Mouse (Mus musculus): ENCODE measurements around the gene Cadm2.

Cadm2 gene

GRCm38 (mm10) chr16:67620826-67621505, at the start of gene Cadm2:
Gene Cadm2, minus strand, starts transcription at chr16:67620908.
- DNase-seq (ENCODE audit: extremely low read depth, insufficient read length, low spot score), result no peak

GRCm38 (mm10) chr16:67646930-67647329, 26.2 kb upstream of the Cadm2 start:
- DNase-seq (ENCODE audit: extremely low read depth, insufficient read length, low spot score), result peak; percentile 0

GRCm38 (mm10) chr16:67643651-67644050, 22.9 kb upstream of the Cadm2 start:
- no peak for DNase-seq (ENCODE audit: extremely low read depth, insufficient read length, low spot score)

GRCm38 (mm10) chr16:67619906-67620781, 564 bp downstream of the Cadm2 start:
- no peak for DNase-seq (ENCODE audit: extremely low read depth, insufficient read length, low spot score)

GRCm38 (mm10) chr16:67619416-67619815, 1.3 kb downstream of the Cadm2 start:
- no peak for DNase-seq (ENCODE audit: extremely low read depth, insufficient read length, low spot score)

GRCm38 (mm10) chr16:67618817-67619216, 1.9 kb downstream of the Cadm2 start:
- no peak for DNase-seq (ENCODE audit: extremely low read depth, insufficient read length, low spot score)

GRCm38 (mm10) chr16:67617811-67618210, 2.9 kb downstream of the Cadm2 start:
- no peak for DNase-seq (ENCODE audit: extremely low read depth, insufficient read length, low spot score)

GRCm38 (mm10) chr16:67617256-67617655, 3.5 kb downstream of the Cadm2 start:
- no peak for DNase-seq (ENCODE audit: extremely low read depth, insufficient read length, low spot score)

- no peak for DNase-seq (ENCODE audit: extremely low read depth, insufficient read length, low spot score)
Observed at GRCm38 (mm10) chr16:67613876-67614275, 6.8 kb downstream of the Cadm2 start.

GRCm38 (mm10) chr16:67610904-67611681, 9.6 kb downstream of the Cadm2 start:
- DNase-seq (ENCODE audit: extremely low read depth, insufficient read length, low spot score), result no peak

- DNase-seq (ENCODE audit: extremely low read depth, insufficient read length, low spot score), result no peak
Observed at GRCm38 (mm10) chr16:67609116-67609515, 11.6 kb downstream of the Cadm2 start.

GRCm38 (mm10) chr16:67608499-67608898, 12.2 kb downstream of the Cadm2 start:
- DNase-seq (ENCODE audit: extremely low read depth, insufficient read length, low spot score), result no peak

- DNase-seq (ENCODE audit: extremely low read depth, insufficient read length, low spot score), result no peak
Observed at GRCm38 (mm10) chr16:67605661-67606060, 15.0 kb downstream of the Cadm2 start.

GRCm38 (mm10) chr16:67599981-67600380, 20.7 kb downstream of the Cadm2 start:
- no peak for DNase-seq (ENCODE audit: extremely low read depth, insufficient read length, low spot score)

GRCm38 (mm10) chr16:67598841-67599240, 21.9 kb downstream of the Cadm2 start:
- DNase-seq (ENCODE audit: extremely low read depth, insufficient read length, low spot score), result peak; percentile 25

GRCm38 (mm10) chr16:67591015-67591414, 29.7 kb downstream of the Cadm2 start:
- no peak for DNase-seq (ENCODE audit: extremely low read depth, insufficient read length, low spot score)

GRCm38 (mm10) chr16:67578842-67579517, 41.7 kb downstream of the Cadm2 start:
- DNase-seq (ENCODE audit: extremely low read depth, insufficient read length, low spot score), result no peak

- no peak for DNase-seq (ENCODE audit: extremely low read depth, insufficient read length, low spot score)
Observed at GRCm38 (mm10) chr16:67575557-67575956, 45.2 kb downstream of the Cadm2 start.

GRCm38 (mm10) chr16:67526992-67527391, 93.7 kb downstream of the Cadm2 start:
- no peak for DNase-seq (ENCODE audit: extremely low read depth, insufficient read length, low spot score)

- DNase-seq (ENCODE audit: extremely low read depth, insufficient read length, low spot score), result no peak
Observed at GRCm38 (mm10) chr16:67524878-67525277, 95.8 kb downstream of the Cadm2 start.

- no peak for DNase-seq (ENCODE audit: extremely low read depth, insufficient read length, low spot score)
Observed at GRCm38 (mm10) chr16:67518311-67518710, 102.4 kb downstream of the Cadm2 start.
